Mouse (Mus musculus) MEL-GATA-1-ER (cell line): ENCODE results near the gene Cd180.
"Not testable (repeated sequence)": the region's sequence is repeated elsewhere in the genome, so short reads cannot be mapped to it uniquely, and the experiment has no call there.

Source experiments
- DNase-seq: peaks from one replicate; pipeline ENCODE4 v3.0.0-alpha.2; 2012; ENCODE audit warnings: low read depth; ENCODE audit errors: extremely low read depth

The Cd180 gene

DNA sequence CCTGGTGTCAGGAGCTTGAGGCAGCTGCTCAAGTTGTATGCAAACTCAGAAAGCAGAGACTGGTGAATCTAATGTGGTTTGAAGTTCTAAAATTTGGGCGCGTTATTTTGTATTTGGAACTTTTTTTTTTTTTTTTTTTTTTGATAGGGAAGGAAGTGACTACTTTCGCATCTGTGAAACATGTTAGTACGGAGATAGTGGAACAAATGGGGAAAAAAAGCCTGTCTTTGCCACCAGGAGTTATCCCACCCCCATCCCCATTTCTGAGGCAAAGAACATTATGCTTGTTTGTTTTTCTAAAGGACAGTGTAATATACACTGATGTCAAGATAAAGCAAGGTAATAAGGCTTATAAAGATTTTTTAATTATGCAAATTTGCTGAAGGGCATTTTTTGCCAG, 15.8 kb upstream of the Cd180 start:
- DNase-seq, result not testable (repeated sequence)

DNA sequence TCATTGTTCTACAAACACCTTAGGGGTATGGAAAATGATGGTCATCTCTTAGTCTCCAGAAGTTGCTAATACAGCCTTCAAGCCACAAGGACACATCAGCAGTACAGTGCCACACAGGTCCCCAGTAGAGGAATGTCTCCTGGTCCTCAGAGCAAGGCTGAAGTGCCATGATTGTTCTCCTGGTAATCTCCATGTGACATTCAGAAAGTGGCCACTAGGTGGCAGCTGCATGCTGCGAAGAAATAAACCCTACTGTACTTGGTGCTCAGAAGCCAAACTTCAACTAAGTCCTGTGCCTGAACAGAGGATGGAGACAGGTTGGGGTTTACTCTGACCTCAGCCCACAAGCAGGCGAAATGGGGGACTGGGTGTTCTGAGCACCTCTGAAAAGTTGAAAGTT, 14.9 kb upstream of the Cd180 start:
- no peak for DNase-seq

DNA sequence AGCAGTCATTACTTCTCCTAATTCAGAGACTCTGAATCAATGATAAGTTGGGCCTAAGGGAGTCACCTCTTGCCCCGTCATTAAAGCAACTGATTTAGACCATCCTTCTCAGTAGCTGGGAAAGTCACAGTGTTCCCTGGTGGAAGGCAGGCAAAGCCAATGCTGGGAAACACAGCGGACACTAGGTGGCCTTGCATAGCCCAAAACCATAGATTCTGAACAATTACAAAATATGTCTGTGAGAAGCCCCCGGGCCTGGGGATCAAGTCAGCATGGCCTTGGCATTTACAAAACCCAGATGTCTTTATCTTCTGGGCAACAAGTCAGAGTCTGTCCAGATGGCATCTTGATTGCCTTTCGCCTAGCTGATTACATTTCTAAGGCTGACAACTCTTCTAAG, 8.5 kb upstream of the Cd180 start:
- DNase-seq, result no peak

DNA sequence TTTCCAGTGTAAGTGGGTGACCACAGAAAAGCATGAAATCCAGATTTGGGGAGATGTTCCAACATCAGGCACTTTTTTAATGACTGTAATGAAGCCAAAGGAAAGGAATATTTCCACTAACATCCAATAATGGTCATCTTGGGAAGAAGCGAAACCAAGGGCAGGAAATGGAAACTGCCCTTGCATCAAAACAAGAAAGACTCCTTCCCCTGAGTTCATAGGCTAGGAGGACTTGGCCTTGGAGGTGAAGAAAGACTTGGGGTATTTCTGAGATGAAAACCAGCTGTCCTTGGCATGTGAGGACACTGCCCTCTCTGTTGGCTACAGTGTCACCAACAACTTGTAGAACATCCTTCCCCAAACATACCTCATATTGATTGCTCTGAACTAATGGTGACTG, 5.2 kb upstream of the Cd180 start:
- no peak for DNase-seq

DNA sequence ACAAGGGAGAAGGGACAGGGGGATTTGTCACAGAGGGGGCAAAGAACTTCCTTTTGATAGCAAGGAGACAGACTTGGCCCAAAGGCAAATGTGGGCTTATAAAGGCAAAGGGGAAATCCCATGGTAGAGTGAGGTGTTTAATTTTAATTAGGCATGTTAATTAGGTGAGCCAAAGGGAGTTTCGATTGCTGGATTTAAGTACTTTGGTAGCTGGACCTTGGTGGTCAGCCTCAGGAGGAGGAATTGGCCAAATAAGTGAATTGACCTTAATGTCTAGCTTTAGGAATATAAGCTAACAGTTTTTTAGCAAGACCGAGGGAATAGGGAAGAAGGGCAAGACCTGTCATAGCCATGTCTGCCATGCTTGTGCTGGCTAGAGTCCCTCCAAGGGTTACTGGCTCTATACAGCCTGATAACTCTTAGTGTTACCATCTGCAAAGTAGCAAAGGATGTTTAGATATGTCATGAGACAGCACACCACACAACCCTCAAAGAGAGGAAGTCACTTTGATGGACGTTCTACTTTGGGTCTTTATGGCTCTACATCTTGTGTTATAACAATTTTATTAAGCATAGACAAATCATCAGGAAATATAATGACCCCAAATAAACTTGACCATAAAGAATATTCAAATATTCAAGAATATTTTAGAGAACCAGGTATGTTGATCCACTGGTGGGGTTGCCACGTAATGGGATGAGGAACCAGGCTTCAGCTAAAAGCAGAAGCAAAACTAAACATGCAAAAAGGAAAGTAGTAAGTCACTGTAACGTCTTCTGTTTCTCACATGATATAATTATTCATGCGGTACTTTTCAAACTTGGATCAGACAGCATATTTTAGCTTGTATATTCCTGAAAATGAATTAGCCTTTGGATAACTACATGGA, 3.9 kb upstream of the Cd180 start:
- DNase-seq, result no peak

DNA sequence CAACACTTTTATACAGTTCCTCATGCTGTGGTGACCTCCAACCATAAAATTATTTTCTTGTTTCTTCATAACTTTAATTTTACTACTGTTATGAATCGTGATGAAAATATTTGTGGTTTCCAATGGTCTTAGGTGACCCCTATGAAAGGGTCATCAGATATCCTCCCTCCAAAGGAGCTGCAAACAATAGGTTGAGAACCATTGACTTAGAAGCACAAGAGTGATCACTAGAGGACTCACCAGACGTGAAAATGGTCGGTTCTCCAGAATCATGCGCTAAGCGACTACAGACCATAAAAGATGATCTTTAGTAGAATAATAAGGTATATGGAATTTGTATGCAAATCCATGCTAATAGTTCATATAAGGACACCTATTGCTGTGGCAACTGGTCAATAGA, 3.2 kb upstream of the Cd180 start:
- no peak for DNase-seq

DNA sequence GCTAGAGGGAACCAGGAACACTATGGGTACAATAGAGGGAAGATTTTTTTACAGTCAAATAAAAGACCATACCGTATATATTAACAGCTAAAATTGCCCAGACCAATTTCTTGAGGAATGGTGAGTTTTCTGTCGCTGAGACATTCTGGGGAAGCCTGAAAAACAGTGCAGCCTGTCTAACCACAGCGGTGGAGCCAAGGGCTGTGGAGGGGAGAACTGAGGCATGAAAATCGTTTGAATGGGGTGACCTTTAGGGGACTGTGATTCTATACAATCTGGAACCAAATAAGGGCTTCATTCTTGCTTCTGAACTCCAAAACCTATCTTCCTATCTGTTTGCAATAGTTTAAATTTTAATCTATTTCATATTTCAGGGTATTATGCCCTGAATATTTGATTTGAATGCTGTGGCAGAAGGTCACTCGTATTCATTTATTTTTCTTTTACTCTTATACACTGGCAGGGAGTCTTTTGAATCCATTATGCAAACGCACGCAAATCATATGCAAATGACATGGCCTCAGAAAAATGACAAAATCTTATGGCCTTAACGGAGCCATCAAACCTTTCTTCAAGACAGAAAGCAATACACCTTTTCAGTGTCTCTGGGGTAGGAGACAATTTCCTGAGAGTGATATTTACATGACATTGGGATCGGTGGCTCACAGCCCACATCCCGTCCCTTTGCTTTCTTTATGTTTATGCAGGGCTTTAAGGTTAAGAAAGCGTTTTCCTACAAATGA, 1.8 kb upstream of the Cd180 start:
- DNase-seq, result no peak

DNA sequence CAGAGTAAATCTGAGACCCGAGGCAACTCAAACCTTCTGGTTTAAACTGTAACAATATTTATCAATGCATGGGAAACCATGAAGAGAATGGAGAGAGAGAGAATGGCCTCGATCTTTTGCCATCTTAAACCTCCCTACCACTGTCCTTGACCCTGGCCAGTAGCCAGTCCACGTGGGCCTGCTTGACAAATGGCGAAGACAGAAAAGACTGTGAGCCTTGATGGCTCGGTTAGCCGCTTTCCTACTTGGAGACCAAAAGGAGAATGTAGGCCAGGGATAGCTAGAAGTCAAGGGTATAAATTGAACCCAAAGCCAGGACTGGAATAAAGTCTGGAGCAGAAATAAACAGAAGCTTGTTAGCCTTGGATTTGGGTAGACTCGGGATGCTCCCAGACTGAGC, 796 bp downstream of the Cd180 start:
- no peak for DNase-seq

DNA sequence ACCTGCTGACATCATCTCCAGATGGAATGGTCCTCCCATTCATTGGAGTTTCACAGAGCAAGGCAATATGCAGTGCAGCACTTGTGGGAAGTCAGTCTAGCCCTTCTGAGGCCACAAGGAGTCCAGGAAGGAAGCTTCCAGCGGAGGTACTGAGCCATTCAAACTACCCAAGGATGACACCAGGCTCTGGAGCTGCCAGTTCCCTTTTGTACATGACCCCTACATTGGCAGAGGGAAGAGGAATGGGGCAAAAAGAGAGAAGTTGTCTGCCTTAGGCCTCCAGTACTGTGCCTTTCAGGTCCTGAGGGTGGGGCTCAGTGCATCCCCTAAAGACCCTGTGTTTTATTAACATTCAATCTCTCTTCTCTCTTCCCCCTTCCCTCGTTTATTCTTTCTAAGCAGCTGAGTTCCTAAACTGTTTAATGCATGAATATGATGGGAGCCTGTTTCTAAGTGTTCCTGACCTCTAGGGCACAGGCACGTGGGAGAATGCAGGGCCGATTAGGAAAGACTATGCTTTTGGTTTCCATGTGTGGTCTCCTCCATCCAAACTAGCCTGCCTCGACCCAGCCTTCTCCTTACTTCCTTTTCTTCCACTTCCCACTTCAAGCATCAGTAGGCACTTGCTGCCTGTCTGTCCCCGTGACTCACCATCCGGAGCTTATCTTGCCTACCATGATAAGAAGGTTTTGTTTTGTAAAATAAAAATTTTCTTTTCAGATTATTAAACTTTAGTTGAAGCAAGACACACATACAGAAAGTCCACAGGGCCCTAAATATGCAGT, 2.0 kb downstream of the Cd180 start:
- peak; percentile 67 for DNase-seq

DNA sequence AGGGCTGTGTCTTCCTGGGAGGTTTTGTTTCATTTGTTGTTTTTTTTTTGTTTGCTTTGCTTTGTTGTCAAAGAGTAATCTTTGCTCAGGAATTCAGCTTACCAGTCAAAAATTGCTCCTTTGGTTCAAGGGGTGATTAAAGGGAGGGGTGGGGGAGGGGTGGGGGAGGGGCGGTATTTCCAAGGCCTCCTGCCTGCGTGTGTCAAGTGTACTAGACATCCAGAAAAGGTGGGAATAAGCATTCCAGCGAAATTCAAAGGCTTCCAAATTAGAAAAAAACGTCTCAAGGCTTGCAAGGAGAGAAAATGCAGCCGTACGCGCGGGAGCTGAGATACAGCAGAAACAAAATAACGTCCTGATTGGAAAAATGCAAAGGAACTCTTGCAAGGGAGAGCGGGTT, 5.0 kb downstream of the Cd180 start:
- no peak for DNase-seq

DNA sequence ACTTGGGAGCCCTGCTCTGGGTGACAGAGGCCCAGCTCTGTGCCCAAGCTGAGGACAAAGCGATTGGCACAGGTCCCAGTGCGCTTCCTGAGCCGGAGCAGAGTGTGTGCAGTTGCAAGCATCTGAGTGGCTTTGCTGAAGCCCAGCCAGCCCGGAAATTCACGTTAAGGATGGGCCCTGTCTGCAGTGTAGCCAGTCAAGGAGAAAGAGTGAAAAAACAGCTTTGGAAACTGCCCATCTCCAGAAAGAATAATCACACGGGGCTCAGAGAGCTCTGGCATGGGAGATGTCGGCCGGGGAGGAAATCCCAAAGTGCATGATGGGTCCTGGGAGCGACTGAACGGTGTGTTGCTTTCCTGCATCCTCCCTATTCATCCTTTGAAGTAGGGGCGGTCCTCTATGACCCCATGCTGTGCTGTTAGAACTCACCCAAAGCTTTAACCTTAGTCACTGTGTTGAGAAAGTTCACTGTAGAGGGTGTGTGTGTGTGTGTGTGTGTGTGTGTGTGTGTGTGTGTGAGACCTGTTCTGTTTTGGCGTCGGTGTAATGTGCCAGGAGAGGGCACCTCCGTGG, 5.5 kb downstream of the Cd180 start:
- no peak for DNase-seq

DNA sequence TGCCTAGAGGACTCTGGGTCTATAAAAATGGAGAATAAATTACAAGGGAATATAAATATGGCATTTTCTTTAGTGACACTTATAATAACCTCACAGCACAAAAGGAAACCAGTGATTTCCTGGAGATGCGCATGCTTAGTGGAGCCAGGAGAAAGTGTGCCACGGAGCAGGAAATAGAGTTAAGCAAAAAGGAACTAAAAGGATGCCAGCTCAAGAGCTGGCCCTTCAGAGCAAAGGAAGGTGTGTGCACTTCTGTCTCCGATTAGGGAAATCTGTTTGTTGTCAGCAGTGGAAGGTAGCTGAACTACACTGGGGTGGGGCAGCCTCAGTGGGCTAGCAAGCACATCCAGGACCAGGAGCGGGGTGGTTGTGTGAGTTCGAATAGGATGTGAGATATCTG, 6.8 kb downstream of the Cd180 start:
- DNase-seq, result no peak

DNA sequence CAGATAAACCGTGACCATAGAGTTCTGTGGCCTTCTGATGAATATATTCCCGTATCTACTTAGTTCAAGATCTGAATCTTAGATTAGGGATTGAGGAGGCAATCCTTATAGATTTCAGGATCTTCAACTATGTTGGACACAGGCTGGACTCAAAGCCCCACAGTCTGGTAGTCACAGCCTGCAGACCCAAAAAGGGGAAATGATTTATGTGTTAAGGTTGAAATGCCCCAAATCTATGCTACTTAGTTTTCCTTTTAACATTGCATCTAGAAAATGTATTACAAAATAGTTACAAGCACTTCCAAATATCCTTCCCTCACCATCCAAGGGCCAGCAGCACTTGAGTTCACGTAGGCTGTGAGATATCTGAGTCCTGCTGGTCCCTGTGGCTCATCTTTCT, 7.4 kb downstream of the Cd180 start:
- no peak for DNase-seq

DNA sequence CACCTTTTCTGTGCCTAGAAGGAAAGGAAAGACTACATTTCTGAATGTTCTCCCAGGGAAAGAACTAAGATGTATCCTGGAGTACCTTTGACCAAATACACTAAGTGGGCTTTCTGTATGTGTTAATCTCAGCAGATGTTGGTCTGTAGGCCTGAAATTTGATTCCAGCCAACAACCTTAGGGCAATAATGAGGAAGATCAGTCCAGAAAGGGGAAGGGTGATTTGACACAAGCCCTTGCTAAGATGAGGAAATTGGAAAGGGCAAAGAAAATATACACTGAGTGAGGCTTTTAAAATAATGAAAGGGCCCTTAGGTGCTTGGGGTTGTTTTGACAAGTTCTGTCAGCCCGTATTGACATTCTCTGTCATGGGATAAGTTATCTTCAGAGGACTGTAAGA, 23.6 kb downstream of the Cd180 start:
- no peak for DNase-seq

DNA sequence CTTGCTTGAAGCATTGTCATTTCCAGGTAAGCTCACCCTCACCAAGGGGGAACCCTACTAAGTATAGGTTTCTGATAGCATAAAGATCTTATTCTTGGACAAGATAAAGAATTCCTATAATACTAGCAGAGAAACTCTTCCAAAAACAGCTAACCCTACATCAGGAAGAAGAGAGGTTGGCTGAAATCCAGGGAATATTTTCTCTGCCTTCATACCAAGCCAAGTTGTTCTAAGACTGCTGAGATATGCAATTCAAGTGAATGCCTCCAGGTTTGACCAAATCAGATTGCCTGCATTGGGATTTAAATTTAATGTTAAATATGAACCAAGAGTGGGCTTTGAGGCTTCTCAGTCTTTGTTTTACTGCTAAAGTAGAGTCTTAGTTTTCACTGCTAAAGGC, 32.1 kb downstream of the Cd180 start:
- no peak for DNase-seq

DNA sequence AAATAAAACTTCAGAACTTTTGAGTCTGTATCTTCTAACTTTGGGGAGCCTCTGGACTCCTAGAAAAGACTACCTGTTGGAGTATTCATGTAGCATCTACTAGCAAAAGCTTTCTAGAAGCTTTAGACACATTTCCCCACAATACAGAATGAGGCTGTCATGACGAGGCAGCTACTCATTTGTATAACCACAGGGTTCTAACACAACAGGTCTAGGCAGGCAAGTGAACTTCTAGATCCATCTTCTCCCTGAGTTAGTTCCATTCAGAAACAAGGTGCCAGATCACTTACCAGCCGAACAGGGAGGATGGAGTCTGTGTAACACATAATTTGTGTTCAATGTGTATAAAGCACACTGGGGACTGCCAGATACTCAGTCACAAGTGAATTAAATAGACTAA, 32.5 kb downstream of the Cd180 start:
- no peak for DNase-seq

DNA sequence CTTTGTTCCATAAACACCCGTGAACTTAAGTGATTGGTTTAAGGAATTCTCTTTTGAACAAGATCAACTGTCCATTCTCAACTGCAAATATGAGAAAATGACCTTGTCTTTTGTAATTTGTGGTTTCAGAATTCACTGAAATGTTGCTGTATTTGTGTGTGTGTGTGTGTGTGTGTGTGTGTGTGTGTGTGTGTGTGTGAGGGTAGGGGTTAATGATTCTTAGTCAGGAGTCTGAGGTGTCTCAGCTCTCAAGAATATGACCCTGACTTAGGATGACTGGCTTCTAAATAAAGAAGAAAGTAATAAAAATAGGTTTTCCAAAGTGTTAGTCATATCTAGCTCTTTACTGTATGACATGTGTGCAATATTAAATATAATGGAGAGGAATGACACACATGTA, 33.5 kb downstream of the Cd180 start:
- no peak for DNase-seq

DNA sequence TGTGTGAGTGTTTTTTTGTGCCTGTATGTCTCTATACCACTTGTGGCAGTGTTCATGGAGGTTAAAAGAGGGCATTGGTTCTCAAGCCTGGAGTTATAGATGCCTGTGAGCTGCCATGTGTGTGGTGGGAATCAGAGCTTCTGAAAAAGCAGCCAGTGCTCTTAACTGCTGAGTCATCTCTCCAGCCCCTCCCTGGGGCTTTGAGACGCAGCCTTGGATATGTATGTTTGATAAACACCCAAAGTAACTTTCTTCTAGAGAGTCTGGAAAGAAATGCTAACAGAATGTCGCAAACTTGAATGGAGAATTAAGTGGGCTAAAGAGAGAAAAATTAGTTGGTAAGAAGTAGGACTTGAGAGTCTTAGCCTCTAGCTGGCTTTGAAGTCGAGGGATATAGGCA, 34.7 kb downstream of the Cd180 start:
- peak; percentile 43 for DNase-seq

DNA sequence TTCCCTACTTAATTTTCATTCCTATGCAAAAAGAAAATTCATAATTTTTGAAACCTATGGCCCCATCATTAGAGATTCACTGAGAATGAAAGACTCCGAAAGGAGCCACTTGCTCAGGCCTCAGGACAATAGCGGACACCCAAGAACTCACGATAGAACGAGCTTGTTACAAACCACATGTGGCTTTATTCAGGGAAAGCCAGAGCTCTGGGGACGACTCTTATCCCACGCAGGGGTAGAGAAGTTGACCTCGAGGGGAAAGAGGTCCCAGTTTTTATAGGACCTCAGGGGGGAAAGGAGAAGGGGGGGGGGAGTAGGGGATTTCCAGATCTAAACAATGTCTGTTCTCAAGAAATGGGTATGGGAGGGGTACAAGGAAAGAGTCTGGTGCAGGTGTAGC, 35.6 kb downstream of the Cd180 start:
- not testable (repeated sequence) for DNase-seq

DNA sequence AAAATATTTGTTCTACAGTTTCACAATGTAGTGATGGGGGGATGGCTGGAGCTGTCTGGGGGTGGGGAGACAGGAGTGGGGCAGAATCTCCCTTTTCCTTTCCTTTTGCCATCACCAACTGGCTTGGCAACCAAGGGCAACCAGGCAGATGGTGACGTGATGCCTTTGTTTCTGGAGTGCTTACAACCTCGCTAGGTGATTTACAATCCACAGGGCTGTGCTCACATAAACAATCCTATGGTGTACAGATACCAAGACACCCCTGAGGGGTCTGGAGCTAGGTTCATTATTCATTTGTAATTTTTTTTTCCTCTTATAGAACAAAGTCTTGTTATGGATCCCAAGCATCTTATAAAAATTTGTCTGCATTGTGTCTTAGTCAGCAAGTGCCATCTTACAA, 39.7 kb downstream of the Cd180 start:
- DNase-seq, result no peak

DNA sequence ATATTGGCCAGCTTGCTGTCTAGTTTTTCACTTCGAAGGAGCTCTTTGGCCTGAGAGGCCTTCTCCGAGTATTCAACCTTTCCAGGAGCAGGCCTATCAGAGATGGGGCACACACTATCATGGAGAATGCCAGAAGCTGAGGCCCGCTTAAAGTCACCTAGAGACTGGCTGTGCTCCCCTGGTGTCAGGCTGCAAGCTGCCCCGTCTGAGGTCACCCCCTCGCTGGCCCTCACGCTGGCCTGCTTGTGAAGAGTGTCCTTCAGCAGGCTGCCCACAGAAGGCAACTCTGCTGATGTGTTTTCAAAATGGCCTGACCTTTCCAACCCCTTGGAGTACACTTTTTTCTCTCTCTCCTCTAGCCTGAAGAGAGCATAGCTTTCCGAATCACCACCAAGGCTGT, 44.5 kb downstream of the Cd180 start:
- DNase-seq, result no peak
